Mouse (Mus musculus): ENCODE measurements around the gene Tns3.
"Not testable (repeated sequence)": the region's sequence is repeated elsewhere in the genome, so short reads cannot be mapped to it uniquely, and the experiment has no call there.

Gene Tns3

GRCm38 (mm10) chr11:8629326-8629725, 35.0 kb downstream of the Tns3 start:
- in situ Hi-C loops (cut with MboI; ENCODE audit: low pct_unique_long_range_greater_than_20kb in 1 of 2, low sequenced_read_pairs in 2 of 2, unreplicated experiment in 1 of 2), result no loop called here

GRCm38 (mm10) chr11:8628846-8629253, 35.5 kb downstream of the Tns3 start:
- in situ Hi-C loops (cut with MboI; ENCODE audit: low pct_unique_long_range_greater_than_20kb in 1 of 2, low sequenced_read_pairs in 2 of 2, unreplicated experiment in 1 of 2), result no loop called here

- in situ Hi-C loops (cut with MboI; ENCODE audit: low pct_unique_long_range_greater_than_20kb in 1 of 2, low sequenced_read_pairs in 2 of 2, unreplicated experiment in 1 of 2), result no loop called here
Observed at GRCm38 (mm10) chr11:8627156-8627555, 37.2 kb downstream of the Tns3 start.

GRCm38 (mm10) chr11:8626715-8627114, 37.6 kb downstream of the Tns3 start:
- in situ Hi-C loops (cut with MboI; ENCODE audit: low pct_unique_long_range_greater_than_20kb in 1 of 2, low sequenced_read_pairs in 2 of 2, unreplicated experiment in 1 of 2), result no loop called here

DNA sequence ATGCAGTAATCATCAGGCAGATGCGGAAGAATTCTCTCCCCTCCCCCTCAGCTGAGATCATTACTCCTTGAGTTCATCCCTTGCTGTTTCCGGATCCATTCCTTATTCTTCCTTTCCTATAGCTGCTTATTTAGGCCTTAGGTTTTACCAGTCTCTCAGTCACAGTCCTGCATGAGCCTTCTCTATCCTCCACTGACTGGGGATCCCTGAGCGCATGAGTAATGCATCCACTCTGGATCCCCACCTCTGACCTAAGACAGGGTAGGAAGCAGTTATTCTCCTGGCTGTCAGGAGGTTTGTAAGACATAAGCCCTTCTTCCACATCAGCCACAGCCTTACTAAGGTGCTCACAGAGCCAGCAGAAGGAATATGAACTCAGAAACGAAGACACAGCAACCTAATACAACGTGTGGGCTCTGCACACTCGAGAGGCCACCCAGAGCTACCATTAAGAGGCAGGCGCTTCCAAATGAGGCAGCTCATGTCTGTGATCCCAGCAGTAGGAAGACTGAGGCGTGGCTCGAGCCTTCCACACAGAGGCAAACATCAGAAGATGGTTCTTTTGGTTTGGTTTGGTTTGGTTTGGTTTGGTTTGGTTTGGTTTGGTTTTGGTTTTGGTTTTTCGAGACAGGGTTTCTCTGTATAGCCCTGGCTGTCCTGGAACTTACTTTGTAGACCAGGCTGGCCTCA, 38.3 kb downstream of the Tns3 start:
- in situ Hi-C loops (cut with MboI; ENCODE audit: low pct_unique_long_range_greater_than_20kb in 1 of 2, low sequenced_read_pairs in 2 of 2, unreplicated experiment in 1 of 2), result no loop called here

DNA sequence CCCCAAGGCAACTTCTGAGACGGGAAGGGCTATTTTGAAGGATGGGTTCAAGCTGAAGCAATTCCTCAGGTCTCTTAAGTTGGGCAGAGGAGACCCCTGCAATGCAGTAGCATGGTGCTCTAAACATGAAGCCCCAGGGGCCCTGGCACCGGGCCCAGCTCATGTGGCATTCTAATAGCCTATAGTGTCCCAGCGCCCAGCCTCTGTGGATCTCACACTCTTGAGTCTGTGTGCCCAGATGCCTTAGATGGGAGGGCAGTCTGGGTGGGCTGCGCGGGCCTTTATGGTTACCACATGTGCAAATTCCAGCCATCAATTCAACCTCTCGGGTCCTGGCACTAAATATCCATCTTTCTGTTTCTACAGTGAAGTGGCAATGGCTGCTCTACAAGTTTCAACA, 38.9 kb downstream of the Tns3 start:
- in situ Hi-C loops (cut with MboI; ENCODE audit: low pct_unique_long_range_greater_than_20kb in 1 of 2, low sequenced_read_pairs in 2 of 2, unreplicated experiment in 1 of 2), result no loop called here

- in situ Hi-C loops (cut with MboI; ENCODE audit: low pct_unique_long_range_greater_than_20kb in 1 of 2, low sequenced_read_pairs in 2 of 2, unreplicated experiment in 1 of 2), result no loop called here
Observed at GRCm38 (mm10) chr11:8624179-8624886, 40.0 kb downstream of the Tns3 start.

GRCm38 (mm10) chr11:8623852-8624178, 40.5 kb downstream of the Tns3 start:
- in situ Hi-C loops (cut with MboI; ENCODE audit: low pct_unique_long_range_greater_than_20kb in 1 of 2, low sequenced_read_pairs in 2 of 2, unreplicated experiment in 1 of 2), result no loop called here

GRCm38 (mm10) chr11:8622668-8623067, 41.7 kb downstream of the Tns3 start:
- in situ Hi-C loops (cut with MboI; ENCODE audit: low pct_unique_long_range_greater_than_20kb in 1 of 2, low sequenced_read_pairs in 2 of 2, unreplicated experiment in 1 of 2), result no loop called here

DNA sequence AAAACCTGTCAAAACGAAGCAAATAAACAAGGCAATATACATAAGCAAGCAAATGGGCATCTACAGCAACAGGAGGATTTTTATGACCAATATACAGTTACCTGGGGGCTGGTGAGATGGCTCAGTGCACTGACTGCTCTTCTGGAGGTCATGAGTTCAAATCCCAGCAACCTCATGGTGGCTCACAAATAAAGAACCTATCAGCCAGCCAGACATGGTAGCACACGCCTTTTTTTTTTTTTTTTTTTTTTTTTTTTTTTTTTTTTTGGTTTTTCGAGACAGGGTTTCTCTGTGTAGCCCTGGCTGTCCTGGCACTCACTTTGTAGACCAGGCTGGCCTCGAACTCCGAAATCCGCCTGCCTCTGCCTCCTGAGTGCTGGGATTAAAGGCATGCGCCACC, 45.2 kb downstream of the Tns3 start:
- in situ Hi-C loops (cut with MboI; ENCODE audit: low pct_unique_long_range_greater_than_20kb in 1 of 2, low sequenced_read_pairs in 2 of 2, unreplicated experiment in 1 of 2), result not testable (repeated sequence)

- in situ Hi-C loops (cut with MboI; ENCODE audit: low pct_unique_long_range_greater_than_20kb in 1 of 2, low sequenced_read_pairs in 2 of 2, unreplicated experiment in 1 of 2), result no loop called here
Observed at GRCm38 (mm10) chr11:8618301-8618700, 46.0 kb downstream of the Tns3 start.

DNA sequence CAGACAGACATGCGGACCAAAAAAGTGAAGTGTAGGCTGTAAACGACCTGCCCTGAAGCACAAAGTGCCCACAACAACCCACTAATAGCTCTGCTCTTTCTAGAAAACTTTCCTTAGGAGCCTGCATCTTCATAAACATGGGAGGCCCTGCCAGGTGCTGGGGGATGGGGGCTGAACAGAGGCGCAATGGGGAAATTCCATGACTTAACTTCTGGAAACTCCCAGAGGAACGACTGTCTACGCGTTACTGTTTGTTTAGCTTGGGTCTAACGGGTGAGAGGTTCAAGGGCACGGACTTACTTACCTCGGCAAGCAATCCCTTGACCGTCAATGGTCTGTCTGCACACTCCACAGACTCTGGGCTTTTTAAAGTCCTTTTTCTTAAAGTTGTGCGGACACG, 48.9 kb downstream of the Tns3 start:
- in situ Hi-C loops (cut with MboI; ENCODE audit: low pct_unique_long_range_greater_than_20kb in 1 of 2, low sequenced_read_pairs in 2 of 2, unreplicated experiment in 1 of 2), result no loop called here

DNA sequence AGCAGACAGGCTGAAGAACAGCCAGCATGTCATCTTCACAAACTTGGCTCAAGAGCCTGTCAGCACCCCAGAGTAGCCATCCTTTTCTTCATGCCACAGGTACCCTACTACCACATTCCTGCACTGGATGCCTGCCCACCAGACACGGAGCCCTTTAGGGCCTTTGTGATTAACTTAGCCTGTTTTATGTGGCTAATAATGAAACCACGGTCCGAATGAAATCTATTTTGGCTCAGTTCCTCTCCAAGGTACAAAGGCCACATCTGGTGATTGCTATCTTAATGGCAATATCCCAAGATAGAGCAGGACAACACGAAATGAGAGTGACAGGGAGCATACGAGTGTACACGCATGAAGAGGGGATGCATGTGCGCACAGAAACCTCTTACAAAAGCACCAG, 53.9 kb downstream of the Tns3 start:
- in situ Hi-C loops (cut with MboI; ENCODE audit: low pct_unique_long_range_greater_than_20kb in 1 of 2, low sequenced_read_pairs in 2 of 2, unreplicated experiment in 1 of 2), result no loop called here

DNA sequence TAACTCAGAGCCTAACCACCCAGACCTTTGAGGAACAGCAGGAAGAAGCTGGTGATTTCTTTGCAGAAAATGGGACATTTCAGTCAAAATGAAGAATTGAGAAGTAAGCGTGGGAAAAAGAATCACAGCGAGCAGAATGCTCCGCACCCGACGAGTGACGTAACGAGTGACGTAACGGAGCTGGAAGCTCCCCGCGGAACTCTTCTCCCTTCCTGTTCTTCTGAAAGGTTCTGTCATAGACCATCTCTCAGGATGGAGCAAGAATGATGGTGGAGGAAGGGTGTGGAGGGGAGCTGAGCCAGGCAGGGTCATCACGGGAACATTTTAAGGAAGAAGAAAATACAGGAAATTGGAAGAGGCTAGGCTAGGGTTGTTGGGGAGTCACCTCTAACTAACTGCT, 54.5 kb downstream of the Tns3 start:
- in situ Hi-C loops (cut with MboI; ENCODE audit: low pct_unique_long_range_greater_than_20kb in 1 of 2, low sequenced_read_pairs in 2 of 2, unreplicated experiment in 1 of 2), result no loop called here

DNA sequence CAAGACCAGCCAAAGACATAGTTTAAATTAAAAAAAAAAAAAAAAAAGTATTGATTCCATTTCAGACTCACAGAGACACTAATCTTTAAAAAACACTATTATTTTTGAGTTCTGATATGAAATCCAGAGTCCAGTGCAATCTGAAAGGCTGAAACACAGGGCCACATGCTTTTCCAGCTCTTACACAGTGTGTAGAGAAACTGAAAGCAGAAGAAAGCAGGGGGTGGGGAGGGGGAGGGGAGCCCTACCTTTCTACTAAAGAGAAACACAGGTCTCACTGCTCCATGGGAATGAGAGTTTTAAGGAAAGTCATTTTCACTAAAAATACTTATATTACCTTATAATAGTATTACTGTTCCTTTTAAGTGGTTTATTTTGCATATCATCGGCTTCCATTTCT, 57.2 kb downstream of the Tns3 start:
- in situ Hi-C loops (cut with MboI; ENCODE audit: low pct_unique_long_range_greater_than_20kb in 1 of 2, low sequenced_read_pairs in 2 of 2, unreplicated experiment in 1 of 2), result no loop called here

GRCm38 (mm10) chr11:8604789-8605569, 59.4 kb downstream of the Tns3 start:
- in situ Hi-C loops (cut with MboI; ENCODE audit: low pct_unique_long_range_greater_than_20kb in 1 of 2, low sequenced_read_pairs in 2 of 2, unreplicated experiment in 1 of 2), result no loop called here

DNA sequence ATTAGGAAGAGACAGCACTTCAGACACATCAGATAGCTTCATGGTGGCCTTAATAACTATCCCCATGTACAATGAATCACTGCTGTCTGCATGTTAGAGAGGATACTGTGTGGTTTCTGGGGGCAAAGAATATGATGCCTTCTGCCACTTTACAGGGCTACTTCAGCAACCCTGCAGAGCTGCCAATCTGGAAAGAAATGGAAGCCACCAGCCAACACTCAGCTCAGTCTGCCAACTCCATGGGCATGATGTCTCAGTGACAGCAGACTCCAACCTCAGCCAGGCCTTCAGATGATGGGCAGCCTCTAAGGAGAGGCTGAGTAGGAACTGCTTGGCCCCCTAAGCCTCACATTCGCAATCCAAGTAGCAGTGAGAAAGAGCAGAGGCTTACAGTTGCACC, 61.7 kb downstream of the Tns3 start:
- in situ Hi-C loops (cut with MboI; ENCODE audit: low pct_unique_long_range_greater_than_20kb in 1 of 2, low sequenced_read_pairs in 2 of 2, unreplicated experiment in 1 of 2), result no loop called here

- in situ Hi-C loops (cut with MboI; ENCODE audit: low pct_unique_long_range_greater_than_20kb in 1 of 2, low sequenced_read_pairs in 2 of 2, unreplicated experiment in 1 of 2), result no loop called here
Observed at GRCm38 (mm10) chr11:8601411-8601821, 62.9 kb downstream of the Tns3 start.

DNA sequence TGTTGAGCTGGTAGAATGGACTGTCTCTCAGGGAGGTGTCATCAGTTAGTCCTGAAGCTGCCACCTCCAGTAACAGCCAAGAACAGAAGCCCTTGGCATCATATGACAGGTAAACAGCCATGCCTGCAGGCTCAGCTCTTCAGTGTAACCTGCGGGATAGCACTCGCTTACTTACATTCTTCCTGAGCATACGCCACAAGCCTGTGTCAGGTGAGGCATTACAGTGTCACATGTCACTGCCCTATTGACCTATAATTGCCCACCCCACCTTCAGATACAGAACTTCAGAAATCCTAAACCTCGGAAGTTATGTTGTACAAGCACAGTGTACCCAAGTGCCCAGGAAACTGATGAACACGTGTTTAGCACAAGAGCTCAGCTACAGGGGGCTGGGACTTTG, 68.7 kb downstream of the Tns3 start:
- in situ Hi-C loops (cut with MboI; ENCODE audit: low pct_unique_long_range_greater_than_20kb in 1 of 2, low sequenced_read_pairs in 2 of 2, unreplicated experiment in 1 of 2), result no loop called here

GRCm38 (mm10) chr11:8593172-8593571, 71.2 kb downstream of the Tns3 start:
- in situ Hi-C loops (cut with MboI; ENCODE audit: low pct_unique_long_range_greater_than_20kb in 1 of 2, low sequenced_read_pairs in 2 of 2, unreplicated experiment in 1 of 2), result no loop called here

All from mouse embryonic stem cell (cell line).